Mouse (Mus musculus): ENCODE results near the gene Plcb3.
A peak's percentile ranks its signal among the peaks of the same experiment; 100 is the strongest.

Gene Plcb3

GRCm38 (mm10) chr19:6919876-6920740 lies 56.2 kb downstream of the Plcb3 start:
- peak; percentile 55 to 62 for DNase-seq

- DNase-seq = no peak
These were observed 56.8 kb downstream of the Plcb3 start for GRCm38 (mm10) chr19:6919431-6919830.

GRCm38 (mm10) chr19:6918321-6918720 lies 57.9 kb downstream of the Plcb3 start:
- DNase-seq = no peak

GRCm38 (mm10) chr19:6916496-6916895 lies 59.8 kb downstream of the Plcb3 start:
- DNase-seq = no peak

GRCm38 (mm10) chr19:6915276-6915675 lies 61.0 kb downstream of the Plcb3 start:
- DNase-seq = no peak

GRCm38 (mm10) chr19:6914540-6914939 lies 61.7 kb downstream of the Plcb3 start:
- no peak for DNase-seq

GRCm38 (mm10) chr19:6913991-6914390 lies 62.3 kb downstream of the Plcb3 start:
- peak in 1 of 2 experiments; percentile 41 for DNase-seq

GRCm38 (mm10) chr19:6913036-6913435 lies 63.2 kb downstream of the Plcb3 start:
- DNase-seq = no peak

- DNase-seq = no peak
These were observed 63.9 kb downstream of the Plcb3 start for GRCm38 (mm10) chr19:6912205-6912970.

- DNase-seq = peak in 1 of 2 experiments; percentile 28
These were observed 64.9 kb downstream of the Plcb3 start for GRCm38 (mm10) chr19:6911101-6912074.

DNA sequence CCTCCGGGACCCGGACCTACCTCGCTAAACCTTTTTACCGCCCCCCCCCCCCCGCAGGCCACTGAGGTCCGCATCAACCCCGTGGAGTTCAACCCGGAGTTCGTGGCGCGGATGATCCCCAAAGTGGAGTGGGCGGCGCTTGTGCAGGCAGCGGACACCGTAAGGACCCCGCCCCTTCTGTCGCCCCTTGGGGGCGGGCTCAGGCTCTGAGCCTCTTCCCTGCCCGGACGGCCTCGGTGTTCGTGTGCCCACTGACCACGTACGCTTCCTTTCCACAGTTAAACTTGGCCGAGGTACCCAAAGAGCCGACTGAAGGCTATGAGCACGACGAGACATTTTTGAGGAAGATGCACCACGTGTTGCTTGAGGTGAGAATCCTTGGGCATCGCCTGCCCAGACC lies 66.0 kb downstream of the Plcb3 start:
- peak; percentile 63 to 69 for DNase-seq

GRCm38 (mm10) chr19:6909507-6910289 lies 66.6 kb downstream of the Plcb3 start, which contains the start of the genes Trmt112 and Prdx5:
Trmt112 (plus strand) TSS chr19:6909698.
Prdx5 (minus strand) TSS chr19:6910106.
- peak; percentile 92 to 96 for DNase-seq

- no peak for DNase-seq
These were observed 67.2 kb downstream of the Plcb3 start for GRCm38 (mm10) chr19:6909021-6909420.

- no peak for DNase-seq
These were observed 68.3 kb downstream of the Plcb3 start for GRCm38 (mm10) chr19:6907811-6908540.

- DNase-seq = no peak
These were observed 69.2 kb downstream of the Plcb3 start for GRCm38 (mm10) chr19:6907094-6907493.

DNA sequence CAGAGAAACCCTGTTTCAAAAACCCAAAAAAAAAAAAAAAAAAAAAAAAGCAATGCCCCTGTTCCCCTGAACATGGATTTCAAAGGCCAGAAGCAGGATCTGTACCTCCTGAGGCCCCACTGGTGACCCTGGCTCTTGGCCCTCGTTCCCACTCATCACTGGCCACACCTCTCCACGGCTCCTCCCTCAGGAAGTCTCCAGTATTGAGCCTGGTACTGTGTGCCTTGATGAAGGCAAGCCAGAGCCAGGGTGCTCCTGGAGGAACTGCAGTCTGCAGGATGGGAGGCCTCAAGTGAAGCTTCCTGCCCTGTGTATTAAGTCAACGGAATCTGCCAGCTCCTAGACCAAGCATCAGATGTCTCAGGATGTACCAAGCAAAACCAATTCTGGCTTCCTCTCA lies 70.1 kb downstream of the Plcb3 start:
- DNase-seq = no peak

- no peak for DNase-seq
These were observed 70.6 kb downstream of the Plcb3 start for GRCm38 (mm10) chr19:6905498-6906159.

GRCm38 (mm10) chr19:6904846-6905245 lies 71.4 kb downstream of the Plcb3 start:
- DNase-seq = no peak

- no peak for DNase-seq
These were observed 73.2 kb downstream of the Plcb3 start for GRCm38 (mm10) chr19:6903031-6903430.
